Mouse (Mus musculus) spleen, adult 2 months (tissue): ENCODE results near the gene Cpz. TPM values are rescaled to one million over a fixed set of nuclear protein-coding genes. Genes with fewer than 3 reads are reported as not detected.

ENCODE experiments used
- DNase-seq, 2 experiments: peaks; one replicate each; pipeline versions ENCODE4 v3.0.0 to v3.0.0-alpha.2; 2012 to 2021; ENCODE audit warnings: low spot score in 2 of 2, low read depth in 1 of 2
- H3K27ac ChIP-seq: fragments of 200-500 bp; 2 replicates; pipeline ENCODE4 v1.5.1; 2012; ENCODE audit warnings: low read length, inconsistent platforms; ENCODE audit not compliant: insufficient read depth
- H3K27me3 ChIP-seq: fragments of 200-500 bp; 2 replicates; pipeline ENCODE4 v1.6.1; 2012; ENCODE audit warnings: mild to moderate bottlenecking, moderate library complexity, low read length, inconsistent platforms; ENCODE audit not compliant: control insufficient read depth, insufficient read depth
- H3K36me3 ChIP-seq: fragments of 200-500 bp; 2 replicates; pipeline ENCODE4 v1.6.1; 2012; ENCODE audit warnings: mild to moderate bottlenecking, low read length, inconsistent platforms; ENCODE audit not compliant: control insufficient read depth, insufficient read depth
- H3K4me1 ChIP-seq: fragments of 200-500 bp; 2 replicates; pipeline ENCODE4 v1.6.1; 2011; ENCODE audit warnings: inconsistent platforms; ENCODE audit not compliant: control insufficient read depth, insufficient read depth, insufficient read length
- H3K4me3 ChIP-seq: fragments of 200-500 bp; 2 replicates; pipeline ENCODE4 v1.5.1; 2011; ENCODE audit warnings: mild to moderate bottlenecking, inconsistent platforms; ENCODE audit not compliant: insufficient read depth, insufficient read length; ENCODE audit errors: extremely low read depth
- CTCF ChIP-seq: fragments of 200-500 bp; IDR thresholded peaks from 2 replicates; pipeline ENCODE4 v1.5.1; 2011; ENCODE audit warnings: mild to moderate bottlenecking, inconsistent platforms; ENCODE audit not compliant: insufficient read depth, insufficient read length, insufficient replicate concordance; ENCODE audit errors: extremely low read depth
- POLR2A ChIP-seq: fragments of 200-500 bp; IDR thresholded peaks from 2 replicates; pipeline ENCODE4 v1.6.1; 2011; ENCODE audit warnings: low read depth, low read length, inconsistent platforms
- WGBS: fragments of 180-500 bp; shearing (Covaris S2); methylation state at CpG from one replicate; pipeline ENCODE4 v1.1.7; 2018; 5-methylcytosine and 5-hydroxymethylcytosine counted together
- polyA plus RNA-seq: library from polyadenylated mRNA; depleted of rRNA; stranded (reverse); fragments of >200 nt; gene quantifications from 2 replicates; pipeline ENCODE4 v1.2.3, GENCODE M21; 2012; rRNA removed

The Cpz gene
- polyA plus RNA-seq, 1 experiment: 1.2 TPM

- TF ChIP-seq POLR2A (no peak), CTCF (no peak)
- H3K4me1 ChIP-seq: no peaks in the 10 kb centered on the region
- no peaks in the 10 kb centered on the region for H3K36me3 ChIP-seq
- H3K4me3 ChIP-seq: no peak overlapping the region
- no peak overlapping the region for H3K27ac ChIP-seq
- DNase-seq: no peak
- H3K27me3 ChIP-seq: no peaks in the 10 kb centered on the region
- 52% methylated on average over 8 of the region's 8 CpGs for WGBS
Measured at GRCm38 (mm10) chr5:35462081-35462480, 63.4 kb downstream of the Cpz start.

- 72% methylated on average over 4 of the region's 4 CpGs for WGBS
- Histone ChIP-seq H3K27me3 (no peaks in the 10 kb centered on the region), H3K27ac (no peak overlapping the region), H3K4me3 (no peak overlapping the region), H3K36me3 (no peaks in the 10 kb centered on the region), H3K4me1 (no peaks in the 10 kb centered on the region)
- no peak for DNase-seq
- TF ChIP-seq POLR2A (no peak), CTCF (no peak)
Measured at GRCm38 (mm10) chr5:35459760-35460159, 65.7 kb downstream of the Cpz start.

GRCm38 (mm10) chr5:35458267-35458666, 67.2 kb downstream of the Cpz start:
- no peak overlapping the region for H3K4me3 ChIP-seq
- WGBS: 70% methylated on average over 3 of the region's 3 CpGs
- TF ChIP-seq POLR2A (no peak), CTCF (no peak)
- no peak overlapping the region for H3K27ac ChIP-seq
- H3K4me1 ChIP-seq: no peaks in the 10 kb centered on the region
- DNase-seq: no peak
- H3K36me3 ChIP-seq: no peaks in the 10 kb centered on the region
- H3K27me3 ChIP-seq: no peaks in the 10 kb centered on the region

GRCm38 (mm10) chr5:35457364-35457763, 68.1 kb downstream of the Cpz start:
- Histone ChIP-seq H3K27me3 (no peaks in the 10 kb centered on the region), H3K4me1 (no peaks in the 10 kb centered on the region), H3K36me3 (no peaks in the 10 kb centered on the region), H3K27ac (no peak overlapping the region), H3K4me3 (no peak overlapping the region)
- DNase-seq: no peak
- TF ChIP-seq CTCF: no peak
- TF ChIP-seq POLR2A: no peak
- WGBS: 84% methylated on average over 7 of the region's 7 CpGs

- WGBS: 43% methylated on average over 17 of the region's 17 CpGs
- Histone ChIP-seq H3K4me3 (no peak overlapping the region), H3K36me3 (no peaks in the 10 kb centered on the region), H3K27ac (no peak overlapping the region), H3K27me3 (no peaks in the 10 kb centered on the region), H3K4me1 (no peaks in the 10 kb centered on the region)
- DNase-seq: no peak
- TF ChIP-seq POLR2A: no peak
- TF ChIP-seq CTCF: no peak
Measured at GRCm38 (mm10) chr5:35454187-35454800, 71.2 kb downstream of the Cpz start.

Other genes starting within 250 kb of the Cpz start
- 0.28 and 0.97 TPM in 2 replicates for gene Adra2c, start 247.4 kb downstream of the Cpz start, polyA plus RNA-seq
- gene Hmx1, start 136.6 kb downstream of the Cpz start, polyA plus RNA-seq: not detected in 2 replicates
- gene Trmt44, start 49.4 kb upstream of the Cpz start, polyA plus RNA-seq: 4.8 and 5.2 TPM in 2 replicates
- 63.0 and 68.8 TPM in 2 replicates for gene Acox3, start 57.3 kb upstream of the Cpz start, polyA plus RNA-seq
- gene Htra3, start 154.1 kb upstream of the Cpz start, polyA plus RNA-seq: 20.6 and 22.7 TPM in 2 replicates
- gene Sh3tc1, start 214.3 kb upstream of the Cpz start, polyA plus RNA-seq: 10.7 and 12.9 TPM in 2 replicates
- gene Ablim2, start 232.2 kb upstream of the Cpz start, polyA plus RNA-seq: 5.1 and 5.7 TPM in 2 replicates